Mouse (Mus musculus): Measurements from ENCODE around the gene Slc12a8. TPM values are rescaled to one million over a fixed set of nuclear protein-coding genes. Genes with fewer than 3 reads are reported as not detected.

Gene Slc12a8
- polyA plus RNA-seq, 1 experiment from 2014 or later: 0.92 TPM

- Histone ChIP-seq H3K27me3 (no peaks in the 10 kb centered on the region), H3K27ac (replicated peaks) (no peak overlapping the region), H3K9ac (replicated peaks) (no peak overlapping the region), H3K4me2 (replicated peaks) (no peak overlapping the region), H3K4me1 (peaks cover 22% of the 10 kb centered on the region), H3K4me3 (no peak overlapping the region), H3K36me3 (no peaks in the 10 kb centered on the region), H3K9me3 (no peaks in the 10 kb centered on the region)
- ATAC-seq (replicated peaks): no peak
- 78% methylated on average over 16 of the region's 16 CpGs for WGBS
These were observed 70.4 kb downstream of the Slc12a8 start for GRCm38 (mm10) chr16:33587283-33588127.

- H3K9ac ChIP-seq (replicated peaks): no peak overlapping the region
- WGBS: 80% methylated on average over 2 of the region's 2 CpGs
- H3K4me2 ChIP-seq (replicated peaks): no peak overlapping the region
- no peak overlapping the region for H3K27ac ChIP-seq (replicated peaks)
- H3K4me3 ChIP-seq: no peak overlapping the region
- no peaks in the 10 kb centered on the region for H3K9me3 ChIP-seq
- no peak for ATAC-seq (replicated peaks)
- H3K36me3 ChIP-seq: no peaks in the 10 kb centered on the region
- peaks cover 16% of the 10 kb centered on the region for H3K4me1 ChIP-seq
- H3K27me3 ChIP-seq: no peaks in the 10 kb centered on the region
These were observed 71.7 kb downstream of the Slc12a8 start for GRCm38 (mm10) chr16:33588845-33589244.

DNA sequence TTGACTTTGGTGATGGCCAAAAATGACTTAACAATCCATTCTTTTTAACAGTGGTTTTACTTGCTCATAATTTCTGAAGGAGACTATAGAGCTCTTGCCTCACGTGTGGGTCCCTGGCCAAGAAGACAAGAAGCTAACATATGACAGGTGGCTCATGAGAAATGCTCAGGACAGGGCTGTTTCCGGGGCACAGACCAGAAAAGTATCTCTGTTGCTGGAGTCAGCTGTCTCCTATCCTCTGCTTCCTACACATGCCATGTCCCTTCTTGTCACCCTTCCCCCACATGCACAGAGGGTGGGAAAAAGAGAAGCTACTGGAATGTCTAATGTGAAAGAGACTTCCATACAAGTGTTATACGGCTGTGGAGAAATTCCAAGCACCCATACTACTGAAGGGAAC is 73.3 kb downstream of the Slc12a8 start:
- no peaks in the 10 kb centered on the region for H3K27me3 ChIP-seq
- H3K9me3 ChIP-seq: no peaks in the 10 kb centered on the region
- WGBS: 95% methylated on average over 3 of the region's 3 CpGs
- ATAC-seq (replicated peaks): no peak
- peaks cover 8% of the 10 kb centered on the region for H3K4me1 ChIP-seq
- H3K36me3 ChIP-seq: no peaks in the 10 kb centered on the region
- no peak overlapping the region for H3K4me3 ChIP-seq
- H3K4me2 ChIP-seq (replicated peaks): no peak overlapping the region
- H3K27ac ChIP-seq (replicated peaks): no peak overlapping the region
- no peak overlapping the region for H3K9ac ChIP-seq (replicated peaks)

- ATAC-seq (replicated peaks): no peak
- Histone ChIP-seq H3K36me3 (no peaks in the 10 kb centered on the region), H3K4me3 (no peak overlapping the region), H3K27me3 (no peaks in the 10 kb centered on the region), H3K4me1 (peaks cover 8% of the 10 kb centered on the region), H3K27ac (replicated peaks) (no peak overlapping the region), H3K9me3 (no peaks in the 10 kb centered on the region), H3K9ac (replicated peaks) (no peak overlapping the region), H3K4me2 (replicated peaks) (no peak overlapping the region)
- WGBS: 91% methylated on average over 10 of the region's 10 CpGs
These were observed 74.4 kb downstream of the Slc12a8 start for GRCm38 (mm10) chr16:33591390-33592067.

GRCm38 (mm10) chr16:33592286-33592685 is 75.2 kb downstream of the Slc12a8 start:
- Histone ChIP-seq H3K9ac (replicated peaks) (no peak overlapping the region), H3K4me3 (no peak overlapping the region), H3K27me3 (no peaks in the 10 kb centered on the region), H3K4me1 (peaks cover 8% of the 10 kb centered on the region), H3K36me3 (no peaks in the 10 kb centered on the region), H3K9me3 (no peaks in the 10 kb centered on the region), H3K4me2 (replicated peaks) (no peak overlapping the region), H3K27ac (replicated peaks) (no peak overlapping the region)
- WGBS: 94% methylated on average over 5 of the region's 5 CpGs
- no peak for ATAC-seq (replicated peaks)

GRCm38 (mm10) chr16:33593467-33593866 is 76.3 kb downstream of the Slc12a8 start:
- H3K27ac ChIP-seq (replicated peaks): no peak overlapping the region
- no peak for ATAC-seq (replicated peaks)
- H3K27me3 ChIP-seq: no peaks in the 10 kb centered on the region
- no peak overlapping the region for H3K4me3 ChIP-seq
- no peaks in the 10 kb centered on the region for H3K9me3 ChIP-seq
- no peak overlapping the region for H3K9ac ChIP-seq (replicated peaks)
- WGBS: 80% methylated on average over 7 of the region's 7 CpGs
- H3K4me2 ChIP-seq (replicated peaks): no peak overlapping the region
- no peaks in the 10 kb centered on the region for H3K36me3 ChIP-seq
- H3K4me1 ChIP-seq: peaks cover 8% of the 10 kb centered on the region

GRCm38 (mm10) chr16:33594037-33594771 is 77.1 kb downstream of the Slc12a8 start:
- Histone ChIP-seq H3K4me3 (no peak overlapping the region), H3K27me3 (no peaks in the 10 kb centered on the region), H3K4me2 (replicated peaks) (no peak overlapping the region), H3K27ac (replicated peaks) (no peak overlapping the region), H3K4me1 (peaks cover 8% of the 10 kb centered on the region), H3K36me3 (no peaks in the 10 kb centered on the region), H3K9ac (replicated peaks) (no peak overlapping the region), H3K9me3 (no peaks in the 10 kb centered on the region)
- ATAC-seq (replicated peaks): peak; percentile 79
- WGBS: 44% methylated on average over 7 of the region's 7 CpGs

DNA sequence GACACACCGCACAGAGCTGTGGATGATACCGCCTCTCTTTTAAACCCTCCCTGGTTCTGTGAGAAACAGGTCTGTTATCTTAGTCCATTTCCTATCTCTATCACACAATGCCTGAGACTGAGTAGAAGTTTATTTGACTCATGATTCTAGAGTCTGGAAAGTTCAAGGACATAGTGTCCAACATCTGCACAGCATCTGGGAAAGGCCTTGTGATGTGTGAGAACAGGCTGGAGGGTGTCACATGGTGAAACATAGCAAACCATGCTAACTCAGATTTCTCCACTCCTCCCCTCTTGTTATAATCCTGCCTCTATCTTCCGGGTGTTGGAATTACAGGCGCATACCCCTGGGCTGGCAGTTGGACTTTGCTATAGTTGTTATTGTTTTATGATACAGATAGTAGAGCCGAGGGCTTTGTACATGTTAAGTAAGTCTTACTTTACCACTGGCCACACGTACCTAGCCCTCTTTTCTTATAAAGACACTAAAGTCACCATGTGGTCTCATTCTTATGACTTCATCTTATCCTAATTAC is 78.2 kb downstream of the Slc12a8 start:
- Histone ChIP-seq H3K4me3 (no peak overlapping the region), H3K9me3 (no peaks in the 10 kb centered on the region), H3K4me2 (replicated peaks) (no peak overlapping the region), H3K36me3 (no peaks in the 10 kb centered on the region), H3K27me3 (no peaks in the 10 kb centered on the region), H3K9ac (replicated peaks) (no peak overlapping the region), H3K27ac (replicated peaks) (no peak overlapping the region), H3K4me1 (peaks cover 8% of the 10 kb centered on the region)
- WGBS: 92% methylated on average over 6 of the region's 6 CpGs
- no peak for ATAC-seq (replicated peaks)

DNA sequence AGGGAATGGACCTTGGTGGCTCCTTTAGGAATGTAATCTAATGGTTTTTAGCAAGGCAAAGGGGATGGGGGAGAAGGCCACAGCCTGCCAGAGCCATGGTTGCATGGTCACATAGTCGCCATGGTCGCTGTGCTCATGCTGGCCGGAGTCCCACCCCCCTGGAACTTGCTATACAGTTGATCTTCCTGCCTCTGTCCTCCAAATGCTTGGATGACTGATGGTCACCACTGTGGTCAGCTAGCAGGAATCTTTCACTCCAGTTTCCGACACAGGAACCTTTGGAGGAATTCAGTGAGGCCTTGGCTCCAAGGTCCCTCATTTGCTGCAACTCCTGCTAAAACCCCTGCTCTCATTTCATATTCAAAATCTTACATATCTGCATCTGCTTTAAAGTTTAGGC is 79.1 kb downstream of the Slc12a8 start:
- Histone ChIP-seq H3K9ac (replicated peaks) (no peak overlapping the region), H3K4me1 (peaks cover 8% of the 10 kb centered on the region), H3K9me3 (no peaks in the 10 kb centered on the region), H3K27ac (replicated peaks) (no peak overlapping the region), H3K4me3 (no peak overlapping the region), H3K36me3 (no peaks in the 10 kb centered on the region), H3K27me3 (no peaks in the 10 kb centered on the region), H3K4me2 (replicated peaks) (no peak overlapping the region)
- 92% methylated on average over 4 of the region's 4 CpGs for WGBS
- ATAC-seq (replicated peaks): no peak

- no peak overlapping the region for H3K4me2 ChIP-seq (replicated peaks)
- H3K27me3 ChIP-seq: no peaks in the 10 kb centered on the region
- 0 out of 2 replicates have a peak, but pooled peaks cover under 1% of the 10 kb centered on the region for H3K4me1 ChIP-seq
- H3K36me3 ChIP-seq: no peaks in the 10 kb centered on the region
- no peak overlapping the region for H3K4me3 ChIP-seq
- no peaks in the 10 kb centered on the region for H3K9me3 ChIP-seq
- no peak overlapping the region for H3K9ac ChIP-seq (replicated peaks)
- no peak for ATAC-seq (replicated peaks)
- 39% methylated on average over 5 of the region's 5 CpGs for WGBS
- no peak overlapping the region for H3K27ac ChIP-seq (replicated peaks)
These were observed 83.1 kb downstream of the Slc12a8 start for GRCm38 (mm10) chr16:33600216-33600615.

DNA sequence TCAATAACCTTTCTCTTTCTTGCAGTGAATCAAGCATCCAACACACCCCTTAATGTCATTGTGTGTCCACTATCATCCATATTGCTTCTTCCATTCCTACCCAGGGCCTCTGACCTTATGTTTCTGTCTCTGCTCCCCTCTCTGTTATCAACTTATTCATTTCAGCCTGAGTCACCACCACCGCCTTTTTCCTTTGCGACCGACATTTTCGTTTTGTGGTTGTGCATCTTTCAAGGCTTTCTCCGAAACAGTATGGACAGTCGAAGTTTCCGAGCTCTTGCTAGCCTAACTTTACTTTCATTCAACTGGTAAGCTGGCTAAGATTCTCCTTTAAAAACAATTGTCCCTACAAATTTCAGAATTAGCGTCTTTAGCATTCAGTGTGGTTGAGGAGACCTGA is 84.2 kb downstream of the Slc12a8 start:
- Histone ChIP-seq H3K4me1 (peaks cover 11% of the 10 kb centered on the region), H3K36me3 (no peaks in the 10 kb centered on the region), H3K27ac (replicated peaks) (no peak overlapping the region), H3K9ac (replicated peaks) (no peak overlapping the region), H3K9me3 (no peaks in the 10 kb centered on the region), H3K4me2 (replicated peaks) (no peak overlapping the region), H3K4me3 (no peak overlapping the region), H3K27me3 (no peaks in the 10 kb centered on the region)
- 96% methylated on average over 8 of the region's 8 CpGs for WGBS
- no peak for ATAC-seq (replicated peaks)
